Mouse (Mus musculus) hindbrain, postnatal 0 days (tissue): ENCODE results near the gene Zfp60. TPM values are rescaled to one million over a fixed set of nuclear protein-coding genes. Genes with fewer than 3 reads are reported as not detected.

Source experiments
- ATAC-seq: fragments of 200-750 bp; cut with Nextera tagmentation; 2 replicates; pipeline ENCODE4 v1.8.0; 2017; ENCODE audit warnings: mild to moderate bottlenecking, moderate TSS enrichment, moderate library complexity
- DNase-seq: peaks from one replicate; pipeline ENCODE4 v3.0.0-alpha.2; 2015; ENCODE audit warnings: low spot score
- H3K27ac ChIP-seq: fragments of 300-500 bp; sonication (generic); 2 replicates; pipeline ENCODE4 v1.5.1; 2014; ENCODE audit warnings: mild to moderate bottlenecking
- H3K27me3 ChIP-seq: fragments of 300-500 bp; sonication (generic); 2 replicates; pipeline ENCODE4 v1.6.1; 2014; ENCODE audit warnings: low read length, mixed read lengths; ENCODE audit not compliant: insufficient read depth
- H3K36me3 ChIP-seq: fragments of 300-500 bp; sonication (generic); 2 replicates; pipeline ENCODE4 v1.6.1; 2014; ENCODE audit warnings: low read length, mixed read lengths; ENCODE audit not compliant: insufficient read depth
- H3K4me1 ChIP-seq: fragments of 300-500 bp; sonication (generic); 2 replicates; pipeline ENCODE4 v1.6.1; 2014; ENCODE audit warnings: antibody characterized with exemption, low read length, mixed read lengths; ENCODE audit not compliant: insufficient read depth
- H3K4me2 ChIP-seq: fragments of 300-500 bp; sonication (generic); 2 replicates; pipeline ENCODE4 v1.6.1; 2014; ENCODE audit warnings: low read depth, mild to moderate bottlenecking, low read length, moderate library complexity, mixed read lengths
- H3K4me3 ChIP-seq: fragments of 300-500 bp; sonication (generic); 2 replicates; pipeline ENCODE4 v1.5.1; 2014; ENCODE audit warnings: low read length
- H3K9ac ChIP-seq: fragments of 300-500 bp; sonication (generic); replicated peaks from 2 replicates; pipeline ENCODE4 v1.6.1; 2014; ENCODE audit warnings: mild to moderate bottlenecking, low read length, moderate library complexity, mixed read lengths
- H3K9me3 ChIP-seq: fragments of 300-500 bp; sonication (generic); 2 replicates; pipeline ENCODE4 v1.6.1; 2016; ENCODE audit warnings: low read length, mixed read lengths
- CTCF ChIP-seq: IDR thresholded peaks from 2 replicates; pipeline ENCODE4 v1.5.1; 2016; ENCODE audit warnings: antibody characterized with exemption, control low read depth, low read depth
- WGBS: fragments of 180-500 bp; shearing (Covaris S2); extraction: QIAGEN DNeasy Blood & Tissue Kit; methylation state at CpG from one replicate; pipeline ENCODE4 v1.1.7; 2014; 5-methylcytosine and 5-hydroxymethylcytosine counted together
- polyA plus RNA-seq: library from polyadenylated mRNA; unstranded; fragments of >200 nt; fragmentation: Nextera tagmentation; extraction: Ambion mirVana; gene quantifications from 2 replicates; pipeline ENCODE4 v1.2.1, GENCODE M21; 2015
- total RNA-seq: library from RNA; depleted of rRNA; stranded (reverse); fragments of >200 nt; gene quantifications from 2 replicates; pipeline ENCODE4 v1.2.3, GENCODE M21; 2014

The Zfp60 gene
- total and polyA plus RNA-seq, 2 experiments from 2014 or later, result 25.3 to 35.1 TPM

- Histone ChIP-seq H3K4me3 (peak overlapping the region; percentile 38), H3K27ac (peak overlapping the region; percentile 78), H3K36me3 (no peaks in the 10 kb centered on the region), H3K9me3 (no peaks in the 10 kb centered on the region), H3K9ac (peak overlapping the region; percentile 47), H3K4me1 (0 out of 2 replicates have a peak, but pooled peaks cover 3% of the 10 kb centered on the region), H3K4me2 (peak overlapping the region; percentile 70), H3K27me3 (no peaks in the 10 kb centered on the region)
- no peak for ATAC-seq
- no peak for TF ChIP-seq CTCF
- DNase-seq, result no peak
- 31% methylated on average over 14 of the region's 14 CpGs for WGBS
Measured at GRCm38 (mm10) chr7:27688246-27688788, 42.9 kb upstream of the Zfp60 start.

DNA sequence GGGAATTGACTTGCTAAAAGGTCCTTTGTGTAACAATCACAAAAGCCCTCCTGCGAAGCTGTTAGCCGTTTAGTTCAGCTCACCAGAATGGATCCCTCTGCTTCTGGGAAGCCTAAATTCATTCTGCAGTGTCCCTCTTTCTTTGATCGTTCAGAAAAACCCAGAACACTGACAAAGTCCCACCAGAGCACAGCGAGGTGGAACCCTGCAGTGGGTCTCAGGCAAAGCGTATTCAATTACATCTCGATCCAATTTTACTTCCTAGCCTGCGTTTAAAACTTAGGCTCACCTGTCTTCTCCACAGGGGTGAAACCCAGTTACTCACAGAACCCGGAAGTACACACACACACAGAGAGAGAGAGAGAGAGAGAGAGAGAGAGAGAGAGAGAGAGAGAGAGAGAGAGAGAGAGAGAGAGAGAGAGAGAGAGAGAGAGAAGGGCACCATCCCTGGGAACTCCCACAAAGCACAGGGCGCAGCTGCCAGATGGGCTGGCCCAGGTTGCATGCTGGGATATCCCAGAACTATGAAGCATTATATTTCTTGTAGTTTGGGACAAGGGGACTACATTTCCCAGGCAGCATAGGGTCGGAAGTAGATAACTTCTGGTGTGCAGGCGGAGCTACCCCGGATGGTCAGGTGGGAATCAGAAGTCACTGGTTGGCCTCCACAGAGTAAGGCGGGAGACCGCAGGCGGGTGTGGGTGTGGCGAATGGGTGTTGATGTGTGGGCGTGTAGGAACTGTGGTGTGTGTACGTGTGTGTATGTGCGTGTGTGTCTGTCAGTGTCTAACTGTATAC lies 42.2 kb upstream of the Zfp60 start, which contains the start of gene Zfp607b:
Gene Zfp607b, plus strand, starts transcription at position 526 of the 798 bp plus-strand sequence.
- WGBS, result under 1% methylated on average over 19 of the region's 19 CpGs

DNA sequence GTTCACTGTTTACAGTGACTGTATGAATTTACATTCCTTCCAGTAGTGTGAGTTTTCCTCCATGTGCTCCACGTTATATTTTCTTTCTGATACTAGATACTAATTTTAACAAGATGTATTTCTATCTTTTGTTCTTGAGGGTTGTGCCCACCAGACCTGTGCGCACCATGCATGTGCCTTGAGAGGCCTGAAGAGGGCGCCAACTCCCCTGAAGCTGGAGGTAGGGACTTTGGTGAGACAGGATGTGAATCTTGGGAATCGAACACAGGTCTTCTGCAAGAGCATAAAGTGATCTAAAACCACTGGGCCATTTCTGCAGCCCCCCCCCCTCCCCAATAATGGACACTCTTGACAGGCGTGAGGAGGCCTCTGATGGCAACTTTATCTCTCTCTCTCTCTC lies 40.1 kb upstream of the Zfp60 start:
- Histone ChIP-seq H3K36me3 (no peaks in the 10 kb centered on the region), H3K4me1 (0 out of 2 replicates have a peak, but pooled peaks cover 3% of the 10 kb centered on the region), H3K27ac (no peak overlapping the region), H3K9ac (no peak overlapping the region), H3K4me2 (no peak overlapping the region), H3K9me3 (no peaks in the 10 kb centered on the region), H3K4me3 (no peak overlapping the region), H3K27me3 (no peaks in the 10 kb centered on the region)
- 39% methylated on average over 5 of the region's 5 CpGs for WGBS
- ATAC-seq (no peak), DNase-seq (peak; percentile 66)
- TF ChIP-seq CTCF, result peak; percentile 77

More for the DNA sequence above, 42.2 kb upstream of the Zfp60 start, which contains the start of gene Zfp607b:
- peak within 1 kb of the TSS; percentile 70 for H3K4me2 ChIP-seq
- peak within 1 kb of the TSS; percentile 38 for H3K4me3 ChIP-seq
- peak; percentile 95 for DNase-seq
- H3K4me1 ChIP-seq, result 0 out of 2 replicates have a peak, but pooled peaks cover 3% of the 10 kb centered on the region
- H3K9ac ChIP-seq, result peak within 1 kb of the TSS; percentile 47
- ATAC-seq, result peak; percentile 98
- H3K9me3 ChIP-seq, result no peaks in the 10 kb centered on the region
- peak within 1 kb of the TSS; percentile 78 for H3K27ac ChIP-seq
- H3K36me3 ChIP-seq, result no peaks in the 10 kb centered on the region
- no peak for TF ChIP-seq CTCF
- H3K27me3 ChIP-seq, result no peaks in the 10 kb centered on the region

- no peaks in the 10 kb centered on the region for H3K9me3 ChIP-seq
- TF ChIP-seq CTCF, result no peak
- DNase-seq, result no peak
- no peak overlapping the region for H3K4me2 ChIP-seq
- no peaks in the 10 kb centered on the region for H3K36me3 ChIP-seq
- no peaks in the 10 kb centered on the region for H3K27me3 ChIP-seq
- H3K9ac ChIP-seq, result no peak overlapping the region
- ATAC-seq, result no peak
- 28% methylated on average over 3 of the region's 3 CpGs for WGBS
- H3K27ac ChIP-seq, result no peak overlapping the region
- no peak overlapping the region for H3K4me3 ChIP-seq
- H3K4me1 ChIP-seq, result no peaks in the 10 kb centered on the region
Measured at GRCm38 (mm10) chr7:27696711-27697110, 34.5 kb upstream of the Zfp60 start.

DNA sequence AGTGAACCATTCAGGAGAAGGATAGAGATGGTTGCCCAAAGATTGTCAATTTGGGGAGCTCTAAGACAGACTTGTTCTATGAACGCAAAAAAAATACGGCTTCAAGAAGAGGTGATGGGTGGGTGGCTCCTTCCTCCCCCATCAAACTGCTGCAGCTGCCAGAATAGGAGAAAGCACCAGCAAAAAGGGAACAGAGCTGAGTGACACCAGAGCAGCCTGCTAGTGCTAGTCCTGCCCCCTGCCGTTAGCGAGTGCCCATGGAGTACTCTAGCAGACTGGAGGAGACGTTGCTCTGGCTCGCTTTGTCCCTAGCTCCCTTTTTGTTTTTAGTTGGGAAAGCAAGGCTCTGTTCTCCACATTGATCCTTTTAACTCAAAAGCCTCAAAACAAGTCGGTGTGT lies 20.8 kb upstream of the Zfp60 start:
- Histone ChIP-seq H3K36me3 (no peaks in the 10 kb centered on the region), H3K9ac (no peak overlapping the region), H3K9me3 (peaks cover 6% of the 10 kb centered on the region), H3K4me3 (no peak overlapping the region), H3K4me1 (no peaks in the 10 kb centered on the region), H3K4me2 (no peak overlapping the region), H3K27me3 (no peaks in the 10 kb centered on the region), H3K27ac (no peak overlapping the region)
- ATAC-seq (no peak), DNase-seq (no peak)
- TF ChIP-seq CTCF, result no peak
- WGBS, result 82% methylated on average over 7 of the region's 7 CpGs

DNA sequence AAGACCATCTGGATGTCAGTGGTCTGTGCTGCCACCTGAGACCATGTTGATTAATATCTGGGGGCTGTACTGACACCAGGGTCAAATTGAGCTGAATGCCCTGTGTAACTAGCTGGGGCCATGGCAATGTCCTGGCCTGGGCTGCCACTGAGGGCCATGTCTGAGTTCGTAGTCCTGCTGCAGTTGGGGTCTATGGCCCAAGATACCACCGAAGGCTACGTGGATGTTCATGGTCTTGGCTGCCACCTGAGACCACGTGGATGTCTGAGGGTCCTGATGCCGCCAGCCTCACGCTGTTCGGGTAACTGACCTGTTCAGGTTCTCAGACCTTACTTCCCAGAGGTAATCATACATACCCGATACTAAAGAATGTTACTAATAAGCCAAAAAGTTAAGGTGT lies 9.2 kb upstream of the Zfp60 start:
- ATAC-seq (no peak), DNase-seq (no peak)
- H3K4me3 ChIP-seq, result no peak overlapping the region
- no peaks in the 10 kb centered on the region for H3K36me3 ChIP-seq
- H3K4me2 ChIP-seq, result no peak overlapping the region
- no peaks in the 10 kb centered on the region for H3K27me3 ChIP-seq
- H3K9me3 ChIP-seq, result no peaks in the 10 kb centered on the region
- WGBS, result 96% methylated on average over 8 of the region's 8 CpGs
- no peak overlapping the region for H3K9ac ChIP-seq
- no peaks in the 10 kb centered on the region for H3K4me1 ChIP-seq
- H3K27ac ChIP-seq, result no peak overlapping the region
- TF ChIP-seq CTCF, result no peak
